ENCODE assay signal across 27 mouse cellular contexts in genomic region chr4:123591026-123591635, GRCm38 (mm10).
DNase-seq lines count a peak whose midpoint lies in the region; ATAC-seq and TF ChIP-seq lines count a peak whose summit lies in the region.
"Had no signal": no experiment of that assay in that cellular context is flagged by ENCODE, and none has a peak within 500 bp of the region (broad histone marks: within the 10 kb centered on the region; RNA-seq: fewer than 3 reads in every experiment).

No protein-coding gene starts in this region.

- H3K4me3 ChIP-seq in heart, embryonic 12.5 days: no peak overlapping the region
- no peak overlapping the region for H3K4me3 ChIP-seq in left cerebral cortex, adult 2 months
- H3K4me3 ChIP-seq: forebrain, embryonic 10.5 days; forebrain, embryonic 13.5 days; gastrocnemius, adult 2 months; heart, adult 2 months; heart, embryonic 15.5 days; hindbrain, embryonic 15.5 days had no signal

- H3K27ac ChIP-seq in heart, embryonic 12.5 days (ENCODE audit: poor library complexity, severe bottlenecking): no peak overlapping the region
- no peak overlapping the region for H3K27ac ChIP-seq in left cerebral cortex, adult 2 months
- H3K27ac ChIP-seq: forebrain, embryonic 10.5 days; forebrain, embryonic 13.5 days; gastrocnemius, adult 2 months; heart, adult 2 months; heart, embryonic 15.5 days; hindbrain, embryonic 15.5 days had no signal

- intact Hi-C loops in heart, postnatal 25 days (cut with DNase I): no loop called here
- intact Hi-C loops in left cerebral cortex, postnatal 4 days (cut with DNase I): no loop called here
- intact Hi-C loops in left cerebral cortex, adult 2 months (cut with DNase I): loop anchor here (10.0 kb wide), 1 partner anchor 304 kb away; no protein-coding TSS in a partner anchor

- no peaks in the 10 kb centered on the region for H3K36me3 ChIP-seq in heart, embryonic 12.5 days
- H3K36me3 ChIP-seq: forebrain, embryonic 10.5 days; G1E; heart, embryonic 15.5 days; hindbrain, embryonic 15.5 days had no signal

- peaks cover 60% of the 10 kb centered on the region for H3K4me1 ChIP-seq in heart, embryonic 12.5 days (replicated peaks)

- no peaks in the 10 kb centered on the region for H3K9me3 ChIP-seq in heart, embryonic 12.5 days (replicated peaks)
- H3K9me3 ChIP-seq: forebrain, embryonic 10.5 days; forebrain, embryonic 13.5 days; G1E; heart, embryonic 15.5 days; hindbrain, embryonic 15.5 days had no signal

- H3K4me2 ChIP-seq in heart, embryonic 12.5 days: no peak overlapping the region
- H3K4me2 ChIP-seq: forebrain, embryonic 13.5 days; heart, embryonic 11.5 days; heart, embryonic 15.5 days; hindbrain, embryonic 15.5 days had no signal

- no peak for TF ChIP-seq CTCF in left cerebral cortex, adult 2 months (IDR thresholded peaks at IDR 0.05)

- DNase-seq in cerebellum, postnatal 10 days: peak; percentile 38 to 51
- DNase-seq in cerebellum, adult 8-10 months: no peak
- no peak for DNase-seq in heart, postnatal 25 days (ENCODE audit: low spot score)
- DNase-seq in left cerebral cortex, postnatal 4 days: peak; percentile 21
- DNase-seq in left cerebral cortex, adult 2 months (ENCODE audit: extremely low spot score in 1 of 2, low spot score in 2 of 2): no peak
- DNase-seq: adrenal gland, postnatal 10 days; adrenal gland, postnatal 36 days; B cell, adult 2 months; cerebellum, adult 11 months; cerebellum, adult 9-11 months; gastrocnemius, adult 2 months; gastrocnemius, postnatal 14 days; heart, adult 2 months; heart, postnatal 10 days; heart, postnatal 4 days had no signal

- 67% methylated on average over 4 of the region's 4 CpGs for WGBS in heart, embryonic 12.5 days

- H3K27me3 ChIP-seq in heart, embryonic 12.5 days (replicated peaks): no peaks in the 10 kb centered on the region
- H3K27me3 ChIP-seq: CH12.LX; forebrain, embryonic 13.5 days; heart, embryonic 15.5 days; hindbrain, embryonic 15.5 days; Patski had no signal

- 0 out of 2 replicates have a peak, but pooled peaks have one; percentile 33 for ATAC-seq in heart, embryonic 12.5 days (ENCODE audit: insufficient number of reproducible peaks, low FRiP score)
- ATAC-seq in megakaryocyte progenitor cell, adult 5-6 weeks (replicated peaks; ENCODE audit: poor library complexity): 0 out of 2 replicates have a peak, but pooled peaks have one; percentile 31
- ATAC-seq: forebrain, embryonic 13.5 days; forebrain, embryonic 16.5 days; intestine, postnatal 0 days; Patski had no signal

- no peak overlapping the region for H3K9ac ChIP-seq in heart, embryonic 12.5 days
- H3K9ac ChIP-seq: forebrain, embryonic 13.5 days; heart, embryonic 15.5 days; hindbrain, embryonic 15.5 days had no signal

Comparison
In these comparisons a context has a peak if more than half of its experiments do, and no peak if none do; other contexts are left out.
1. DNase-seq: peak in cerebellum, postnatal 10 days (2 of 2) and left cerebral cortex, postnatal 4 days (single experiment); none in cerebellum, adult 8-10 months (single experiment), heart, postnatal 25 days (single experiment) and left cerebral cortex, adult 2 months (0 of 2).